Mouse (Mus musculus): Measurements from ENCODE around the gene Lbhd2.

DNA sequence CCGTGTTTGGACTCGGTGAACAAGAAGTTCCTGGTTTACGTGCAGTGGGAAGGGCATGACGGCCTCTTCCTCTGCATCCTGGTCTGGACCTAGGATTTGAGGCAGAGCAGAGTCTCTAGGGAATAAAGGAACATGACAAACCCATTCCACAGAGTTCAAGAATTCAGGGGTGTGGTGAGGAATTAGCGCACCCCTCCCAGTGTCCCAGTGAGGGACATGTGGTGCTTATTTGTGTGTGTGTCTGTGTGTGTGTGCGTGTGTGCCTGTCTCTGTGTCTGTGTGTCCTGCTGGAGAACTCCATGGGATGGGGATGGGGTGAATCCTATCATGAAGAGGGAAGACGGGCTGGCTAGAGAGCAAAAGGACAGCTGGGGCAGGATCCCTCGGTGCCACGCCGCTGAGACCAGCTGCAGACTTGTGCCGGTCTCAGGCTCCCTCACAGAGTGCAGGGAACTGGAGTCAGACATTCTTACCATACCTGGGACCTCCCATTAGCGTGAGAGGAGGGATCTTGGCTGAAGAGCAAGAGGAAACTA is 48.8 kb downstream of the Lbhd2 start:
- no peak for TF ChIP-seq TAL1 (IDR thresholded peaks at IDR 0.05; ENCODE audit: low read length)
- no peak for TF ChIP-seq GATA1 (IDR thresholded peaks at IDR 0.05; ENCODE audit: low read length)
